Mouse (Mus musculus) myocyte (in vitro differentiated cells): ENCODE data around the gene Smad1. TPM values are rescaled to one million over a fixed set of nuclear protein-coding genes. Genes with fewer than 3 reads are reported as not detected.

Experiments used
- H3K27me3 ChIP-seq: one replicate; pipeline ENCODE4 v1.6.1; 2011; ENCODE audit not compliant: control insufficient read depth, insufficient read depth, insufficient read length
- H3K36me3 ChIP-seq: one replicate; pipeline ENCODE4 v1.6.1; 2011; ENCODE audit not compliant: control insufficient read depth, insufficient read depth
- H3K4me2 ChIP-seq: one replicate; pipeline ENCODE4 v1.6.1; 2011; ENCODE audit warnings: low read depth, control low read depth
- H3K4me3 ChIP-seq: one replicate; pipeline ENCODE4 v1.5.1; 2011; ENCODE audit warnings: mild to moderate bottlenecking, control low read depth, moderate library complexity
- H3K79me2 ChIP-seq: one replicate; pipeline ENCODE4 v1.6.1; 2011; ENCODE audit not compliant: control insufficient read depth, insufficient read depth
- H3ac ChIP-seq: one replicate; pipeline ENCODE4 v1.6.1; 2011; ENCODE audit not compliant: control insufficient read depth, insufficient read length
- CEBPB ChIP-seq: IDR thresholded peaks from 2 replicates; pipeline ENCODE4 v1.6.1; 2011; ENCODE audit warnings: mild to moderate bottlenecking, moderate library complexity; ENCODE audit not compliant: poor library complexity, insufficient read depth, severe bottlenecking
- E2F4 ChIP-seq: IDR thresholded peaks from one replicate; pipeline ENCODE4 v1.6.1; 2011; ENCODE audit warnings: mild to moderate bottlenecking, control low read depth, moderate library complexity; ENCODE audit not compliant: insufficient read depth
- MAX ChIP-seq: IDR thresholded peaks from one replicate; pipeline ENCODE4 v1.6.1; 2011; ENCODE audit warnings: low read depth, mild to moderate bottlenecking, control low read depth
- MYOD1 ChIP-seq, 3 experiments: IDR thresholded peaks; one replicate each; pipeline ENCODE4 v1.6.1; 2011; ENCODE audit warnings: control low read depth in 2 of 3, low read depth in 2 of 3, mild to moderate bottlenecking in 2 of 3, moderate library complexity in 1 of 3; ENCODE audit not compliant: insufficient read length in 2 of 3, control insufficient read depth in 1 of 3
- MYOG ChIP-seq, 3 experiments: IDR thresholded peaks; one replicate each; pipeline ENCODE4 v1.6.1; 2011; ENCODE audit warnings: control low read depth in 2 of 3, low read depth in 2 of 3, mild to moderate bottlenecking in 2 of 3; ENCODE audit not compliant: insufficient read length in 2 of 3, control insufficient read depth in 1 of 3, insufficient read depth in 1 of 3
- POLR2A ChIP-seq: IDR thresholded peaks from one replicate; pipeline ENCODE4 v1.6.1; 2011; ENCODE audit warnings: low read depth, mild to moderate bottlenecking, control low read depth, moderate library complexity; ENCODE audit not compliant: insufficient read length
- POLR2AphosphoS2 ChIP-seq: IDR thresholded peaks from one replicate; pipeline ENCODE4 v1.6.1; 2011; ENCODE audit warnings: low read depth, control low read depth; ENCODE audit not compliant: insufficient read length
- REST ChIP-seq: IDR thresholded peaks from one replicate; pipeline ENCODE4 v1.6.1; 2011; ENCODE audit warnings: mild to moderate bottlenecking, control low read depth, moderate library complexity; ENCODE audit not compliant: insufficient read depth, insufficient read length
- SRF ChIP-seq: IDR thresholded peaks from one replicate; pipeline ENCODE4 v1.6.1; 2011; ENCODE audit warnings: low read depth; ENCODE audit not compliant: control insufficient read depth, insufficient read length
- TCF12 ChIP-seq: IDR thresholded peaks from one replicate; pipeline ENCODE4 v1.6.1; 2011; ENCODE audit warnings: mild to moderate bottlenecking, control low read depth; ENCODE audit not compliant: poor library complexity, insufficient read depth, severe bottlenecking
- TCF3 ChIP-seq: IDR thresholded peaks from one replicate; pipeline ENCODE4 v1.6.1; 2011; ENCODE audit warnings: low read depth, control low read depth; ENCODE audit not compliant: insufficient read length
- USF1 ChIP-seq: IDR thresholded peaks from one replicate; pipeline ENCODE4 v1.6.1; 2011; ENCODE audit warnings: low read depth, mild to moderate bottlenecking, control low read depth, moderate library complexity
- polyA plus RNA-seq: library from polyadenylated mRNA; unstranded; fragments of >200 nt; fragmentation: generic; extraction: Trizol; gene quantifications from one replicate; pipeline ENCODE4 v1.2.1, GENCODE M21; 2012; ENCODE audit warnings: missing spikeins

Gene Smad1
- polyA plus RNA-seq, 1 experiment = 9.5 TPM

DNA sequence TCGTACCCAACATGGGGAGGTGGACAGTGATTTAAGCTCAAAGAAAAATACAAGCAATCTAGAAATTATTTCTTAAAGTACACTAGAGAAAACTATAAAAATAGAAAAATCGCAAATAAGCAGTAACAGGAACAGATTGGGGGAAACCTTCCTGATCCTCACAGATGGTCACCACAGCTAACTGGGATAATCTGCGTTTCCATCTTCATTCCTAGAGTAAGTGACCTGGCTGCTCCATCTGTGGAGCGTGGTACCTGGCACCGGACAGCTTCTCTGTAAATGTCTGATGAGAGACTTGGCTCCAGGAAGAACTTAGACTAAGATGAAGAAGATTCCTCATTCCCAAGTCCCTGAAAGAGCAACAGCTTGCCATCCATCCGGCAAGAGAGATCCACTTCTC, 25.8 kb downstream of the Smad1 start:
- H3K4me3 ChIP-seq = no peak overlapping the region
- no peaks in the 10 kb centered on the region for H3K27me3 ChIP-seq
- H3K36me3 ChIP-seq = peaks cover 14% of the 10 kb centered on the region
- no peak overlapping the region for H3ac ChIP-seq
- TF ChIP-seq MYOD1 (IDR thresholded peaks at IDR 0.05; ENCODE audit: control insufficient read depth in 1 of 3, insufficient read length in 2 of 3, low read depth in 2 of 3) = no peak
- TF ChIP-seq TCF12 = no peak
- TF ChIP-seq SRF = no peak
- no peak for TF ChIP-seq MYOG (IDR thresholded peaks at IDR 0.05; ENCODE audit: control insufficient read depth in 1 of 3, insufficient read depth in 1 of 3, insufficient read length in 2 of 3, low read depth in 2 of 3)
- TF ChIP-seq MAX = no peak
- no peak for TF ChIP-seq CEBPB
- no peak for TF ChIP-seq TCF3
- TF ChIP-seq POLR2A = no peak
- TF ChIP-seq REST = no peak
- TF ChIP-seq USF1 = no peak
- no peak for TF ChIP-seq E2F4
- no peak for TF ChIP-seq POLR2AphosphoS2
- no peak overlapping the region for H3K4me2 ChIP-seq
- H3K79me2 ChIP-seq = peaks cover 29% of the 10 kb centered on the region

DNA sequence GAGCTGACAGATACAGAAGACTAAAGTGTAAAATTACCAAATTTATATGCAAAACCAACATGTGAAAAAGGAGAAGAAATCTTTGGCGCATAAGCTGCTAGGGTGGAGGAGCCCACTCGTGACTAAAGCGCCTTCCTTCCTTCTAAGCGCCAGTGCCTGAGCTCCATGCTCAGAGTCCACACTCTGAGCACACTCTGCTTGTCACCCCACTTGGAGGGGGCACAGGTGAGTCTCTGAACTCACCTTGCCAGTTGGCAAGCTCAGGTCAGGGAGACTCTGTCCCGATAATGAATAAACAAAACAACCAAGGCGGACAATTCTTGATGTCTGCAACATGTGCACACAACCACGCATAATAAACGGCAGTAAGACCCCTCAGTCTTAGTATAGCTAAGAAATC, 26.4 kb downstream of the Smad1 start:
- Histone ChIP-seq H3K27me3 (no peaks in the 10 kb centered on the region), H3ac (no peak overlapping the region), H3K79me2 (peaks cover 29% of the 10 kb centered on the region), H3K4me2 (no peak overlapping the region), H3K36me3 (peaks cover 18% of the 10 kb centered on the region), H3K4me3 (no peak overlapping the region)
- TF ChIP-seq REST = no peak
- TF ChIP-seq CEBPB = no peak
- no peak for TF ChIP-seq E2F4

DNA sequence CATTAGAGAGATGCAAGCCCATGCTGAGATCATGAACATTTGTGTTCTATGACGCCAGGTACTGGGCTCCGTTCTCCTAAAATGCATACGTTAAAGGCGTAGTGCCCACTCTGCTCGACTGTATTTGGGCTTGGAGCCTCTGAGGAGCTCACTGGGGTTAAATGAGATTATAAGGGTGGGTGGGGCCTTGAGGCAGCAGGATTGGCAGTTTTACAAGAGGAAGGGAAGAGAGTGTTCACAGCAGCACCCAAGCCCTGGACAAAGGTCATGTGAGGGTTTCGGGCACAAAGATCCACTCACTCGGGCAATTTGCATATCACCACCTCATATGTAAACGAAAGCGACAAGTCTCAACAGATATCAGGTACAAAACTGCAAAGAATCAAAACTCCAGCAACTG, 26.8 kb downstream of the Smad1 start:
- Histone ChIP-seq H3ac (no peak overlapping the region), H3K4me2 (no peak overlapping the region), H3K79me2 (peaks cover 29% of the 10 kb centered on the region), H3K27me3 (no peaks in the 10 kb centered on the region), H3K4me3 (no peak overlapping the region), H3K36me3 (peaks cover 19% of the 10 kb centered on the region)
- TF ChIP-seq MYOD1 (IDR thresholded peaks at IDR 0.05; ENCODE audit: control insufficient read depth in 1 of 3, insufficient read length in 2 of 3, low read depth in 2 of 3) (no peak), TCF12 (no peak), CEBPB (no peak), USF1 (no peak), MAX (no peak), POLR2A (no peak), MYOG (IDR thresholded peaks at IDR 0.05; ENCODE audit: control insufficient read depth in 1 of 3, insufficient read depth in 1 of 3, insufficient read length in 2 of 3, low read depth in 2 of 3) (no peak), POLR2AphosphoS2 (no peak), REST (no peak), TCF3 (no peak), SRF (no peak), E2F4 (no peak)

DNA sequence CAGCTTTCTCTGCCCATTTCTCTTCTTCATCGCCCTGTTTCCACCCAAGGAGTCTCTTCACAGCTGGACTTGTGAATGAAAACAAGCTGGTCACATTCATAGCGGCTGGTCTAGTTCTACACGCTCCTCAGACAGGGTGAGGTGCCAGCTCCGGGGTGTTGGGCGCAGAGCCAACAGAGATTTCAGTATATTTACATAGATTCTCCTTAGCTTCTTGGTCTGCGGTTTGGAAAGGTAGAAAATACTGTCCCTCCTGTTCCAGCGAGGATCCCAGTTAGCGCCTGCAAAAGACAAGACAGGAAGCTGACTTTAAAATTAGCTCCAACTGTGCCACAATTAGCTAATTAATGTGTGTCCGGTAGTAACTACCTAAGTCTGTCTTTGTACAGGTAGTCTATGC, 27.2 kb downstream of the Smad1 start:
- Histone ChIP-seq H3K79me2 (peaks cover 29% of the 10 kb centered on the region), H3K4me3 (no peak overlapping the region), H3ac (no peak overlapping the region), H3K27me3 (no peaks in the 10 kb centered on the region), H3K4me2 (no peak overlapping the region), H3K36me3 (peaks cover 19% of the 10 kb centered on the region)
- TF ChIP-seq E2F4 (no peak), MAX (no peak), MYOD1 (IDR thresholded peaks at IDR 0.05; ENCODE audit: control insufficient read depth in 1 of 3, insufficient read length in 2 of 3, low read depth in 2 of 3) (no peak), USF1 (no peak), TCF12 (no peak), TCF3 (no peak), POLR2AphosphoS2 (no peak), MYOG (IDR thresholded peaks at IDR 0.05; ENCODE audit: control insufficient read depth in 1 of 3, insufficient read depth in 1 of 3, insufficient read length in 2 of 3, low read depth in 2 of 3) (no peak), SRF (no peak), REST (no peak)

DNA sequence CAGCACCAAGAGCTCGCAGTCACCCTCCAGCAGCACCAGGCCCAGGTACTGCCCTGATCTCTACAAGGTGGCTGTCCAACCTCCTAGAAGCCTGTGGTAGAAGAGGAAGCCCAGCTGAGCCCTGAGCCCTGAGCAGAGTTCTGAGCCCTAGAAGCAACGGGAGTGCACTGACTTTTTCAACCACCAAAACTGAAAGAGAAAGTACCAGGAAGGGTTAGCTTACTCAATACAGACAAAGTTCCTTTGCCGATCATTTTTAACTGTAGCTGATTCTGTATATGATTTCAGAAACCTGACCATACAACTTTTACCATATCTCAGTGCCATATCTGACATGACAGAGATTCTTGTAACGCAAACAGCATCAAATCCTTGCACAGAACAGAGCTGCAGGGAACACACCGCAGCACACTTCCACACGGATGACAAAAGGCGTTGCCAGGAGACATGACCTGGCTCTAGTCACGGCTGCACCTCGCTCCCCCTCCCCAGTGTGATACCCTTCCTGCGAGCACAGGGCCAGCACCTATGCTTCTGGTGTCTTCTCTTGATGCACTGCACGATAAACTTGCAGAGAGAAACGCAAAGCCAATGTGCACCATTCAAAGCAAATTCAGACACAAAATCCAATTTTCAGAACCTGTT, 28.6 kb downstream of the Smad1 start:
- Histone ChIP-seq H3K27me3 (no peaks in the 10 kb centered on the region), H3K79me2 (peaks cover 23% of the 10 kb centered on the region), H3K4me2 (no peak overlapping the region), H3K4me3 (no peak overlapping the region), H3ac (no peak overlapping the region), H3K36me3 (peaks cover 19% of the 10 kb centered on the region)
- TF ChIP-seq TCF3 = no peak
- TF ChIP-seq MAX = no peak
- TF ChIP-seq POLR2AphosphoS2 = no peak
- TF ChIP-seq E2F4 = no peak
- TF ChIP-seq MYOG (IDR thresholded peaks at IDR 0.05; ENCODE audit: control insufficient read depth in 1 of 3, insufficient read depth in 1 of 3, insufficient read length in 2 of 3, low read depth in 2 of 3) = no peak
- TF ChIP-seq USF1 = no peak
- TF ChIP-seq MYOD1 (IDR thresholded peaks at IDR 0.05; ENCODE audit: control insufficient read depth in 1 of 3, insufficient read length in 2 of 3, low read depth in 2 of 3) = no peak
- TF ChIP-seq TCF12 = no peak
- no peak for TF ChIP-seq REST
- TF ChIP-seq CEBPB = no peak
- TF ChIP-seq SRF = no peak
- no peak for TF ChIP-seq POLR2A
